Mouse (Mus musculus) megakaryocyte, embryonic 14.5 days (primary cell): ENCODE results near the gene Fcgr4. TPM values are rescaled to one million over a fixed set of nuclear protein-coding genes. Genes with fewer than 3 reads are reported as not detected.

Experiments
- H3K27me3 ChIP-seq: replicated peaks from 2 replicates; pipeline ENCODE3; 2012; ENCODE audit warnings: inconsistent platforms
- H3K36me3 ChIP-seq: replicated peaks from 2 replicates; pipeline ENCODE3; 2012; ENCODE audit warnings: low read length, inconsistent platforms, mixed read lengths
- H3K4me1 ChIP-seq: 2 replicates; pipeline ENCODE4 v1.6.1; 2012; ENCODE audit warnings: inconsistent platforms
- H3K4me3 ChIP-seq: replicated peaks from 2 replicates; pipeline ENCODE3; 2012; ENCODE audit warnings: moderate library complexity, mild to moderate bottlenecking, inconsistent platforms
- H3K9me3 ChIP-seq: 2 replicates; pipeline ENCODE4 v1.6.1; 2012; ENCODE audit warnings: inconsistent platforms
- FLI1 ChIP-seq: IDR thresholded peaks from 2 replicates; pipeline ENCODE4 v1.6.1; 2012; ENCODE audit warnings: low read length, inconsistent platforms, mixed read lengths
- GATA1 ChIP-seq: IDR thresholded peaks from 3 replicates; pipeline ENCODE4 v1.6.1; 2012; ENCODE audit warnings: mixed read lengths, low read length, inconsistent platforms, borderline replicate concordance
- polyA plus RNA-seq: library from polyadenylated mRNA; stranded (reverse); fragments of >175 nt; gene quantifications from 2 replicates; pipeline ENCODE4 v1.2.3, GENCODE M21; 2012; ENCODE audit warnings: low replicate concordance; ENCODE audit not compliant: insufficient read depth

Fcgr4 gene
- polyA plus RNA-seq, 1 experiment: 0.07 TPM

DNA sequence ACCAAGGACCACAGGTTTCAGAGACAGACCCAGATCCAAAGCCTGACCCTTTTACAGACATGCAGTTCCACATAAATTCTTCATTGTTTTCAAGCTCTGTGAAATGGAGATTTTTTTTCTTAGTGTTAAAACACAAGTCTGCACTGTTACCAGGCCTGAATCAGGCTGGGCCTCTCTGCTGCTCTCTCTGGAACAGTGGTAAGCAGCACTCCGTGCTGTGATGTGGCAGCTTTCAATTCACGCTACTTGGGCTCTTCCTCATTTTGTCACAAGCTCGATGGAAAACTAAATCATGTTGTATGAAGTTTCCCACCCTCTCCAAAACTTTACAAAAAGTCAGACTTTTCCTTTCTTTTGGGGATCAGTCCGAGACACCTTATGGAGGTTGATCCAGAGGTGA is 35.7 kb upstream of the Fcgr4 start:
- H3K9me3 ChIP-seq: 0 out of 2 replicates have a peak, but pooled peaks cover 2% of the 10 kb centered on the region
- TF ChIP-seq FLI1: no peak
- TF ChIP-seq GATA1: no peak

DNA sequence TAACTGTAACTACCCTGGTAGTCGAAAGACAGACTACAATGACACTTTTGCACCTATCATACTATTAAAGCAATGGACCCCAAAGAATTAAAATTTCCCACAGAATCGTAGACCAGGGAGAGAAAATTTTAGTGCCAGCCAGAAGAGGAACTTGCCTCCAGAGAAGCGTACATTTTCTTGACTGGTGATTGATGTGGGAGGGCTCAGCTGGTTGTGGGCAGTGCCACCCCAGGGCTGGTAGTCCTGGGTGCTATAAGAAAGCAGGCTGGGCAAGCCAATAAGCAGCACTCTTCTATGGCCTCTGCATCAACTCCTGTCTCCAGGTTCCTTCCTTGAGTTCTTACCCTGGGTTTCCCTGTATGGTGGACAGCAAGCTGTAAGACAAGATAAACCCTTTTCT is 33.6 kb upstream of the Fcgr4 start:
- Histone ChIP-seq H3K4me3 (no peak overlapping the region), H3K4me1 (peaks cover 21% of the 10 kb centered on the region), H3K9me3 (0 out of 2 replicates have a peak, but pooled peaks cover 2% of the 10 kb centered on the region), H3K36me3 (no peaks in the 10 kb centered on the region), H3K27me3 (peaks cover 14% of the 10 kb centered on the region)
- TF ChIP-seq FLI1: no peak
- no peak for TF ChIP-seq GATA1

More for the DNA sequence above, 35.7 kb upstream of the Fcgr4 start:
- Histone ChIP-seq H3K4me1 (peaks cover 29% of the 10 kb centered on the region), H3K4me3 (no peak overlapping the region), H3K36me3 (no peaks in the 10 kb centered on the region), H3K27me3 (peaks cover 6% of the 10 kb centered on the region)

DNA sequence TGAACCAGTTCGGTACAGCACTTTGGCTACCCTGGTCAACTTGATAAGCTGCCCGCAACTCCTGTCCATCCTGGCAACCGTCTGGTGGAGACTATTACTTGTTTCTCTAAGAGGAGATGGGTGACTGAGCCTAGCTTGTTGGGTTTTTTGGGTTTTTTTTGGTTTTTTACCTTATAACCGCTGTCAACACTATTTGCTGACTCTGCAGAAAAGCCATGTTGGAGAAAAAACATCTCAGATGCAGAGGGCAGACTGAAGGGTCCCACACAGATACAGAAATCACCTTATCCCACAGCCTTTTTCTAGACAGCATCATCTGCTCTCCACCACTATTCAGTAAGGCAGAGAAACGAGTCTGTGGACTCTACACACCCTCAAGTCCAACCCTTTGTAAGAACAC is 32.9 kb upstream of the Fcgr4 start:
- Histone ChIP-seq H3K9me3 (0 out of 2 replicates have a peak, but pooled peaks cover 2% of the 10 kb centered on the region), H3K4me3 (no peak overlapping the region), H3K36me3 (no peaks in the 10 kb centered on the region), H3K27me3 (peaks cover 17% of the 10 kb centered on the region), H3K4me1 (peaks cover 21% of the 10 kb centered on the region)
- TF ChIP-seq GATA1 (no peak), FLI1 (no peak)

DNA sequence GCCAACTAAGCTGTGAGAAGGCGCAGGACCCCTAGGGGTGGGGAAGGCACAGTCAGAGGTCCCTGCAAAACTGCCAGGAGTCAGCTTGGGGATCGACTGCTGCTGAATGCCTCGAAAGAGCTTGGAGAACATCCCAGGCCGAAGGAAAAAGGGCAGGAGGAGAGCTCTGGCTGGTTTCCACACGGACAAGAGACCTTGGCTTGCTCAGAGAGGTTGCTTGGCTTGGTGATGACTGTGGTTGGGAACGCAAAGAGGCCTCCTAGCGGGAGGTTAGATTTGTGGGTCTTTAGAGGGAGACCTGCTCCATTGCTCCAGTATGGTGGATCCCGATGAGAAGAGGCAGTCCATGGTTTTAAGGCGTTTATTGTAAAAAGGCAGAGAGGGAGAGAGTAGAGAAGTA is 29.1 kb upstream of the Fcgr4 start:
- Histone ChIP-seq H3K36me3 (no peaks in the 10 kb centered on the region), H3K4me3 (no peak overlapping the region), H3K4me1 (peaks cover 17% of the 10 kb centered on the region), H3K9me3 (no peaks in the 10 kb centered on the region), H3K27me3 (peaks cover 14% of the 10 kb centered on the region)
- TF ChIP-seq FLI1: no peak
- TF ChIP-seq GATA1: no peak

DNA sequence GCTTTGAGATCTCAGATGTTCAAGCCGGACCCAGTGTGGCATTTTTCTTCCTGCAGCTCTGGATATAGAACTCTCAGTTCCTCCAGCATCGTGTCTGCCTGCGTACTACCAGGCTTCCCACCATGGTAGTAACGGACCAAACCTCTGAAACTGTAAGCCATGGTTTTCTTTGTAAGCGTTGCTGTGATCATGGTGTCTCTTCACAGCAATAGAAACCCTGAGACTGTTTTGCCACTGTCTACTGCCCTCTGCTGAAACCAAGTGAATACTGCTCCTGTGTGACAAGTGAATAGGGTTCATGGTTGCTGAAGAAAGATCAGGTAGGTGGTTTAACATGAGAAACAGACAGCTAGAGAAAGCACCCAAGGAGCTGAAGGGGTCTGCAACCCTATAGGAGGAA is 26.2 kb upstream of the Fcgr4 start:
- H3K27me3 ChIP-seq: peaks cover 16% of the 10 kb centered on the region
- H3K4me3 ChIP-seq: no peak overlapping the region
- H3K9me3 ChIP-seq: no peaks in the 10 kb centered on the region
- TF ChIP-seq GATA1: no peak
- TF ChIP-seq FLI1: no peak
- peaks cover 6% of the 10 kb centered on the region for H3K4me1 ChIP-seq
- H3K36me3 ChIP-seq: no peaks in the 10 kb centered on the region

DNA sequence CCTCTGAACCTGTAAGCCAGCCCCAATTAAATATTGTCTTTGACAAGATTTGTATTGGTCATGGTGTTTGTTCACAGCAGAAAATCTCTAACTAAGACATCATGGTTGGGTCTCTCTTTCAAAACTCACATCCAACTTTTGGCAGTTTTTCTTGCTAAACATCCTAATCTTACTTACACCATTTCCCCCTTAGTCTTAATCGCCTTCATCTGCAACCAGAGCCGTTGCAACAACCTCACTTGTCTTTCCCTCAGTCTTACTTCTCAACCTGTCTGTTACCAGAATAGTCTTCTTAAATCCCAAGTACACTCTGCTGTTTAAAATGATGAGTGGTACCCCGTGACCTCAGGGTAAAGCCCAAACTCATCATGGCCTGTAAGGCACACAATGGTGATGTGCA is 22.7 kb upstream of the Fcgr4 start:
- TF ChIP-seq GATA1: no peak
- no peak for TF ChIP-seq FLI1
- Histone ChIP-seq H3K36me3 (no peaks in the 10 kb centered on the region), H3K4me3 (no peak overlapping the region), H3K27me3 (peaks cover 4% of the 10 kb centered on the region), H3K4me1 (peaks cover 23% of the 10 kb centered on the region), H3K9me3 (no peaks in the 10 kb centered on the region)

DNA sequence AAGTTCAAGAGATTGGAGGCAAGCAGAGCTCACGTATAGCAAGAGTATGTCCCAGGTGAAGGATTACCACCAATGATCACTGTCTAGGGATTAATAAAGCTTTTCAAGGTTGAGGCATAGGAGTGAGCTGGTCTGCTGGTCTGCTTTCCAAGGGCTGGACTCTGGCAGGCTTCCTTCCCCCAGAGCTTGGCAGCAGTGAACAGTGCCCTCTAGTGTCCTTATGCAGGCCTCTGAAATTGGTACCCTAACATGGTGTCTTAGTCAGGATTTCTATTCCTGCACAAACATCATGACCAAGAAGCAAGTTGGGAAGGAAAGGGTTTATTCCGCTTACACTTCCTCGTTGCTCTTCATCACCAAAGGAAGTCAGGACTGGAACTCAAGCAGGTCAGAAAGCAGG is 22.0 kb upstream of the Fcgr4 start:
- Histone ChIP-seq H3K36me3 (no peaks in the 10 kb centered on the region), H3K4me1 (peaks cover 23% of the 10 kb centered on the region), H3K4me3 (no peak overlapping the region), H3K27me3 (peaks cover 4% of the 10 kb centered on the region), H3K9me3 (no peaks in the 10 kb centered on the region)
- TF ChIP-seq GATA1 (no peak), FLI1 (no peak)

DNA sequence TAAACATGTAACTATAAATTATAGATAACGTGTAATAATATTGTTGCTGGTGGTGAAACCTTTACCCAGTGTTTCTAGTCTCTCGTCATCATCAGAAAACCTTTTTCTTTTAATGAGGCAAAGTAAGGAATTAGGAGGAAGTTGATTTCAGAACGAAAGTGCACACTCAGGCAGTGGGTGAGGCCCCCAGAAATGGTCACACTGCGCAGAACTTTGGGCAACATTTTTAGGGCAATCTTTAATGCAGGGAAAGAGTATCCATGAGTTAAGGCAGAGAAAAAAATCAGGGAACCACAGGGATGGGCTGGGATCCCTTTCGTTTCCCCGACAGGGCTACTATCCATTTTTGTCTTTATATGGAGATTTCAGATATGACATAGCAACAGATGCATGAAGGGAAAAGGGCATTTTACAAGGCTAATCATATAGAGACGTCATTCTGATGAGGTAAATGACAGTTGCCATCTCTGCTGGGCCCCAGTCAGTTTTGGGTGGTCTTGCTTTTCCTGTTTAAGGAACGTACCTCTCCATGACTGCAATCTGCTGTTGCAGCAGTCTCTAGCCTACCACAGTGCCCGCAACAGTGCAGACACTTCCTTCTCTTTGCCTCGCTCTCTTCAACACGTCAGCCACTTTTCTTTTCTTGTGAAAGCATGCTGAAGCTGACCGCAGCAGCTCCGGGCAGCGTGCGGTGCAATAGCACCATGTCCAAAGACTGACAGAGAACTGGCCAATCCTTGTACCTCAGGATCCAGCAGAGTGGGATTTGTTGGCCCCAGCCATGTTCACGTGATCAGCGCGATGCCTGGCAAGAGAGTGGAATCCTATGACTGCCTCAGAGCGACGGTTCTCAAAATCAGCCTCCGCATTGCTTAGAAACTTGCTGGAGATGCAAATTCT is 20.7 kb upstream of the Fcgr4 start:
- peaks cover 17% of the 10 kb centered on the region for H3K4me1 ChIP-seq
- no peak for TF ChIP-seq FLI1
- no peak for TF ChIP-seq GATA1
- H3K27me3 ChIP-seq: peaks cover 5% of the 10 kb centered on the region
- H3K36me3 ChIP-seq: no peaks in the 10 kb centered on the region
- H3K9me3 ChIP-seq: no peaks in the 10 kb centered on the region
- peak overlapping the region; percentile 89 for H3K4me3 ChIP-seq

DNA sequence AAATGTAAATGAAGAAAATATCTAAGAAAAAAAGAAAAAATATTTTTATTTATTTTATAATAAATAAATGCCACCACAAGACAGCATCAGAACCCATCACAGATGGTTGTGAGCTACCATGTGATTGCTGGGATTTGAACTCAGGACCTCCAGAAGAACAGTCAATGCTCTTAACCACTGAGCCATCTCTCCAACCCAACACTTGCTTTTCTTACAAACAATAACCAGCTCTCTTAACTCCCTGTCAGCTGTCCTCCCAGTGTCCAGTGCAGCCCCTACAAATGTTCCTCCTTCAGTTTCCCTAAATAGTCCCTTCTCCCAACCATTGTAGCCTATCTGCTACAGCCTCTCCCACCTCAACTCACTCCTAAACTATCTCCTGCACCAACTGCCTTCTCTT is 18.9 kb upstream of the Fcgr4 start:
- Histone ChIP-seq H3K36me3 (no peaks in the 10 kb centered on the region), H3K4me3 (no peak overlapping the region), H3K27me3 (peaks cover 3% of the 10 kb centered on the region), H3K9me3 (no peaks in the 10 kb centered on the region), H3K4me1 (peaks cover 17% of the 10 kb centered on the region)
- TF ChIP-seq FLI1 (no peak), GATA1 (no peak)

DNA sequence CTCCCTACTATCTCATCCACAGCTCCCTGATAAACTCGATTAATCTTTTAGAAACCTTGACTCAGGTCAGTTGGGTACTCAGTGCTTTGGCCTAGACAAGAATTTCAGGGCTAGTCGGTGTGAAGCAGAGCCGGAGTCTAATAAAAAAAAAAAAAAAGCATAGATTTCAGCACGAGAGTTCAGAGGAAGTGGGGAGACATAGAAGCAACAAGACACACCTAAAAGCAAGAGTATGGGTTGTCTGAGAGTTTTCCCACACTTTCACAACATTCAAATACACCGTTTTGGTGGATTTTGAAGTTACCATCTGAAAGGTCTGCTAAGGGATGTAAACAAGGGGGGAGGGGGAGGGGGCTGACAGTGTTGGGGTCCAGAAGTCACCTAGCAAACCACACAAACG is 13.6 kb upstream of the Fcgr4 start:
- H3K36me3 ChIP-seq: no peaks in the 10 kb centered on the region
- TF ChIP-seq GATA1 (no peak), FLI1 (no peak)
- H3K27me3 ChIP-seq: peaks cover 1% of the 10 kb centered on the region
- peaks cover 5% of the 10 kb centered on the region for H3K9me3 ChIP-seq
- peaks cover 13% of the 10 kb centered on the region for H3K4me1 ChIP-seq
- no peak overlapping the region for H3K4me3 ChIP-seq
